8 mouse cellular contexts compared by ENCODE assay signal in the genomic region with DNA sequence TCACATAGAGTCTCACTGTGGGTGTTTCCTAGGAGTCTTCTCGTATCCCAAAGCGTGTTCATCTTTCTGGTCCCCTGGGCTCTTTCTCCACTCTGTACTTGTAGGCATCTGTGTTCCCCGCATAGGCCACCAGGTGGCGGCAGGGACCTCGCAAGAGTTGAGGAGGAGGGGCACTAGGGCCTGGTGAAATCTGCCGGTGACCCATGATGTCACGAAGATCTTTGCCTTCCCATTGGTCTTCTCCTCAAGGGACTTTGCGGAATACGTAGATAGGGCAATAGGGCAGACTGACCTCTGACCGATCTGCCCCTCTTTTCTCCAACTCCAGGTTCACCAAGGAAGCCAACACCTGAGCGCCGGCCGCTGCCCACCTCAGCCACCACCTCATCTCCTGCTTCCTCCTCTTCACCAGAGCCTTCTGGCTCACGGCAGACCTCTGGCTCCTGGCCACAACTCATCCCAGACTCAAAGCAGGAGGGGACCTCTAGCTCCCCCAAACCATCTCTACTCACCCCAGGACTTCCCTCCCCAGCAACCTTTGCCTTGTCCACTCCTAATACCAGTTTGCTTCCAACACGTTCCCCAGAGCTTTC. TPM values are rescaled to one million over a fixed set of nuclear protein-coding genes. Genes with fewer than 3 reads are reported as not detected.
DNase-seq lines count a peak whose midpoint lies in the region; ATAC-seq and TF ChIP-seq lines count a peak whose summit lies in the region.

No protein-coding gene starts in this region.

- peak; percentile 50 for TF ChIP-seq CTCF in G1E (IDR thresholded peaks at IDR 0.05; ENCODE audit: low read depth, low read length)
- TF ChIP-seq CTCF in cerebellum, adult 2 months (IDR thresholded peaks at IDR 0.05; ENCODE audit: borderline replicate concordance, insufficient read depth, low read depth, low read length) = peak; percentile 94
- TF ChIP-seq CTCF in forebrain, postnatal 0 days (IDR thresholded peaks at IDR 0.05; ENCODE audit: low read depth) = peak; percentile 92

- H3K4me1 ChIP-seq in G1E (ENCODE audit: insufficient read depth, low read depth, low read length) = peaks cover 14% of the 10 kb centered on the region
- no peaks in the 10 kb centered on the region for H3K4me1 ChIP-seq in cerebellum, adult 2 months (ENCODE audit: control insufficient read depth, insufficient read depth, low read length)
- H3K4me1 ChIP-seq in forebrain, postnatal 0 days (ENCODE audit: insufficient read depth) = no peaks in the 10 kb centered on the region
- H3K4me1 ChIP-seq in lung, embryonic 15.5 days = peaks cover 3% of the 10 kb centered on the region; the same call in 1 of the 2 replicates

- H3K9ac ChIP-seq in forebrain, postnatal 0 days = no peak overlapping the region
- no peak overlapping the region for H3K9ac ChIP-seq in lung, embryonic 15.5 days

- peak; percentile 66; the same call in 1 of the 2 replicates for TF ChIP-seq POLR2A in cerebellum, adult 2 months (IDR thresholded peaks at IDR 0.05; ENCODE audit: borderline replicate concordance, insufficient read depth, low read length)

- 6% methylated on average over 15 of the region's 15 CpGs for WGBS in cerebellum, adult 2 months
- WGBS in forebrain, postnatal 0 days = 15% methylated on average over 15 of the region's 15 CpGs
- 19% methylated on average over 15 of the region's 15 CpGs for WGBS in lung, embryonic 15.5 days

- peak; percentile 90 for ATAC-seq in G1E (ENCODE audit: extremely low read depth, insufficient number of reproducible peaks, low FRiP score, poor library complexity, severe bottlenecking)
- peak; percentile 89 for ATAC-seq in forebrain, postnatal 0 days
- ATAC-seq in lung, embryonic 15.5 days (ENCODE audit: borderline replicate concordance, extremely low read depth, low FRiP score, low TSS enrichment) = peak; percentile 85

- peak; percentile 85 for DNase-seq in G1E (ENCODE audit: low spot score)
- DNase-seq in cerebellum, adult 2 months = peak; percentile 94 to 98
- peak; percentile 88 for DNase-seq in forebrain, postnatal 0 days
- DNase-seq in heart, postnatal 4 days = peak; percentile 97
- peak; percentile 93 to 97 for DNase-seq in layer of hippocampus, adult 8-10 months (ENCODE audit: low spot score in 2 of 2)
- peak; percentile 82 for DNase-seq in ovary, adult 18-20 months (ENCODE audit: low spot score)
- DNase-seq in thymus, postnatal 0 days (ENCODE audit: low spot score) = peak; percentile 92

- peak overlapping the region; percentile 79 for H3K27ac ChIP-seq in cerebellum, adult 2 months (ENCODE audit: insufficient read depth, low read length)
- no peak overlapping the region for H3K27ac ChIP-seq in forebrain, postnatal 0 days (ENCODE audit: low read depth, low read length)
- no peak overlapping the region for H3K27ac ChIP-seq in lung, embryonic 15.5 days

- H3K36me3 ChIP-seq in G1E (replicated peaks) = no peaks in the 10 kb centered on the region
- no peaks in the 10 kb centered on the region for H3K36me3 ChIP-seq in forebrain, postnatal 0 days (ENCODE audit: insufficient read depth)
- no peaks in the 10 kb centered on the region for H3K36me3 ChIP-seq in lung, embryonic 15.5 days

- no peaks in the 10 kb centered on the region for H3K9me3 ChIP-seq in G1E (replicated peaks)
- H3K9me3 ChIP-seq in forebrain, postnatal 0 days (ENCODE audit: low read length) = no peaks in the 10 kb centered on the region
- no peaks in the 10 kb centered on the region for H3K9me3 ChIP-seq in lung, embryonic 15.5 days

- H3K4me2 ChIP-seq in forebrain, postnatal 0 days (ENCODE audit: low read depth) = peak overlapping the region; percentile 46
- peak overlapping the region; percentile 55 for H3K4me2 ChIP-seq in lung, embryonic 15.5 days

- no peak overlapping the region for H3K4me3 ChIP-seq in G1E (ENCODE audit: low read depth, low read length)
- peak overlapping the region; percentile 89 for H3K4me3 ChIP-seq in cerebellum, adult 2 months (replicated peaks; ENCODE audit: insufficient read depth, low read depth, low read length)
- peak overlapping the region; percentile 29 for H3K4me3 ChIP-seq in forebrain, postnatal 0 days (ENCODE audit: low read depth, low read length)
- H3K4me3 ChIP-seq in lung, embryonic 15.5 days = peak overlapping the region; percentile 31

- peaks cover 24% of the 10 kb centered on the region for H3K27me3 ChIP-seq in G1E (ENCODE audit: insufficient read depth, low read length)
- no peaks in the 10 kb centered on the region for H3K27me3 ChIP-seq in cerebellum, adult 2 months (ENCODE audit: control insufficient read depth, insufficient read depth, low read length)
- H3K27me3 ChIP-seq in forebrain, postnatal 0 days (ENCODE audit: insufficient read depth, low read length) = no peaks in the 10 kb centered on the region
- H3K27me3 ChIP-seq in lung, embryonic 15.5 days = no peaks in the 10 kb centered on the region

RNA-seq across cellular contexts. Expression of a gene that starts 17.7 kb away (rescaled TPM):
- total RNA-seq in G1E (2014; fragmentation: Nextera tagmentation) (0.15 TPM in 1 of 2 replicates, not detected in the other), G1E (2017) (0.05 TPM in 1 of 2 replicates, not detected in the other)
- 0.02 and 0.08 TPM in 2 replicates for polyA plus RNA-seq in G1E (2012)
- polyA plus RNA-seq in cerebellum, adult 2 months (2012; rRNA removed) = 1.9 TPM in 2 replicates
- total RNA-seq in forebrain, postnatal 0 days (2014; rRNA removed) = 0.54 and 1.7 TPM in 2 replicates
- 0.51 and 0.63 TPM in 2 replicates for polyA plus RNA-seq in forebrain, postnatal 0 days (2015; fragmentation: Nextera tagmentation; extraction: Ambion mirVana)
- 10 to 100 TPM in 1 of 2 experiments, 1 to 10 TPM in 1; 8.7 to 11.1 TPM for total RNA-seq in heart, postnatal 4 days (2021)
- total RNA-seq in layer of hippocampus, adult 8-10 months (2022) = 1 to 10 TPM; 2.8 to 5.1 (median 4.2) TPM
- polyA plus RNA-seq in lung, embryonic 15.5 days (2015; fragmentation: Nextera tagmentation; extraction: Ambion mirVana) = 1.6 and 2.2 TPM in 2 replicates
- 0.07 and 0.19 TPM in 2 replicates for polyA plus RNA-seq in thymus, postnatal 0 days (2015; fragmentation: Nextera tagmentation; extraction: Ambion mirVana)

RNA-seq across cellular contexts. Expression of a gene that starts 20.9 kb away (rescaled TPM):
- total RNA-seq in G1E (2014; fragmentation: Nextera tagmentation) (not detected in 2 replicates), G1E (2017) (0.06 and 0.11 TPM in 2 replicates)
- not detected in 2 replicates for polyA plus RNA-seq in G1E (2012)
- polyA plus RNA-seq in cerebellum, adult 2 months (2012; rRNA removed) = 0.15 and 0.38 TPM in 2 replicates
- total RNA-seq in forebrain, postnatal 0 days (2014; rRNA removed) = not detected in 2 replicates
- not detected in 2 replicates for polyA plus RNA-seq in forebrain, postnatal 0 days (2015; fragmentation: Nextera tagmentation; extraction: Ambion mirVana)
- 10 to 100 TPM; 10.6 TPM for total RNA-seq in heart, postnatal 4 days (2021)
- total RNA-seq in layer of hippocampus, adult 8-10 months (2022) = 1 to 10 TPM in 1 of 4 experiments, under 1 TPM in 2, not detected in 1; 0.58 to 1.1 (median 0.90) TPM
- 0.39 and 1.2 TPM in 2 replicates for polyA plus RNA-seq in lung, embryonic 15.5 days (2015; fragmentation: Nextera tagmentation; extraction: Ambion mirVana)
- 0.09 and 0.21 TPM in 2 replicates for polyA plus RNA-seq in thymus, postnatal 0 days (2015; fragmentation: Nextera tagmentation; extraction: Ambion mirVana)

RNA-seq across cellular contexts. Expression of a gene that starts 21.5 kb away (rescaled TPM):
- total RNA-seq in G1E (2014; fragmentation: Nextera tagmentation) (2.0 and 3.6 TPM in 2 replicates), G1E (2017) (0.41 and 1.1 TPM in 2 replicates)
- 0.85 and 1.2 TPM in 2 replicates for polyA plus RNA-seq in G1E (2012)
- 33.5 and 37.5 TPM in 2 replicates for polyA plus RNA-seq in cerebellum, adult 2 months (2012; rRNA removed)
- 45.5 and 69.9 TPM in 2 replicates for total RNA-seq in forebrain, postnatal 0 days (2014; rRNA removed)
- 20.5 and 54.3 TPM in 2 replicates for polyA plus RNA-seq in forebrain, postnatal 0 days (2015; fragmentation: Nextera tagmentation; extraction: Ambion mirVana)
- 1 to 10 TPM; 3.9 to 6.2 TPM for total RNA-seq in heart, postnatal 4 days (2021)
- 100 to 1,000 TPM in 2 of 4 experiments, 10 to 100 TPM in 2; 89.9 to 111 (median 102) TPM for total RNA-seq in layer of hippocampus, adult 8-10 months (2022)
- polyA plus RNA-seq in lung, embryonic 15.5 days (2015; fragmentation: Nextera tagmentation; extraction: Ambion mirVana) = 2.8 and 3.7 TPM in 2 replicates
- polyA plus RNA-seq in thymus, postnatal 0 days (2015; fragmentation: Nextera tagmentation; extraction: Ambion mirVana) = 0.22 and 0.60 TPM in 2 replicates

RNA-seq across cellular contexts. Expression of a gene that starts 27.6 kb away (rescaled TPM):
- total RNA-seq in G1E (2014; fragmentation: Nextera tagmentation) (not detected in 2 replicates), G1E (2017) (0.06 and 0.11 TPM in 2 replicates)
- not detected in 2 replicates for polyA plus RNA-seq in G1E (2012)
- 2.6 TPM in 2 replicates for polyA plus RNA-seq in cerebellum, adult 2 months (2012; rRNA removed)
- total RNA-seq in forebrain, postnatal 0 days (2014; rRNA removed) = 0.23 and 0.76 TPM in 2 replicates
- polyA plus RNA-seq in forebrain, postnatal 0 days (2015; fragmentation: Nextera tagmentation; extraction: Ambion mirVana) = 0.39 and 0.76 TPM in 2 replicates
- total RNA-seq in heart, postnatal 4 days (2021) = 10 to 100 TPM; 21.0 to 24.3 TPM
- total RNA-seq in layer of hippocampus, adult 8-10 months (2022) = 1 to 10 TPM in 2 of 4 experiments, under 1 TPM in 2; 0.71 to 1.1 (median 0.98) TPM
- 0.52 and 0.77 TPM in 2 replicates for polyA plus RNA-seq in lung, embryonic 15.5 days (2015; fragmentation: Nextera tagmentation; extraction: Ambion mirVana)
- not detected in 2 replicates for polyA plus RNA-seq in thymus, postnatal 0 days (2015; fragmentation: Nextera tagmentation; extraction: Ambion mirVana)

RNA-seq across cellular contexts. Expression of a gene that starts 28.3 kb away (rescaled TPM):
- 13.9 and 15.2 TPM in 2 replicates for total RNA-seq in G1E (2014; fragmentation: Nextera tagmentation)
- 1.6 and 1.8 TPM in 2 replicates for total RNA-seq in G1E (2017)
- polyA plus RNA-seq in G1E (2012) = 35.7 and 39.5 TPM in 2 replicates
- 9.8 and 10.4 TPM in 2 replicates for polyA plus RNA-seq in cerebellum, adult 2 months (2012; rRNA removed)
- total RNA-seq in forebrain, postnatal 0 days (2014; rRNA removed) = 5.4 and 9.2 TPM in 2 replicates
- polyA plus RNA-seq in forebrain, postnatal 0 days (2015; fragmentation: Nextera tagmentation; extraction: Ambion mirVana) = 5.8 and 6.0 TPM in 2 replicates
- 10 to 100 TPM; 14.7 to 16.7 TPM for total RNA-seq in heart, postnatal 4 days (2021)
- 10 to 100 TPM; 13.0 to 15.3 (median 13.9) TPM for total RNA-seq in layer of hippocampus, adult 8-10 months (2022)
- 3.2 and 3.4 TPM in 2 replicates for polyA plus RNA-seq in lung, embryonic 15.5 days (2015; fragmentation: Nextera tagmentation; extraction: Ambion mirVana)
- 2.7 and 3.1 TPM in 2 replicates for polyA plus RNA-seq in thymus, postnatal 0 days (2015; fragmentation: Nextera tagmentation; extraction: Ambion mirVana)
